Mouse (Mus musculus): ENCODE measurements around the gene Sec23a. TPM values are rescaled to one million over a fixed set of nuclear protein-coding genes. Genes with fewer than 3 reads are reported as not detected.
"Not testable (repeated sequence)": the region's sequence is repeated elsewhere in the genome, so short reads cannot be mapped to it uniquely, and the experiment has no call there.

The Sec23a gene
- total RNA-seq, 2 experiments from 2014 or later, result 45.3 to 45.6 TPM

DNA sequence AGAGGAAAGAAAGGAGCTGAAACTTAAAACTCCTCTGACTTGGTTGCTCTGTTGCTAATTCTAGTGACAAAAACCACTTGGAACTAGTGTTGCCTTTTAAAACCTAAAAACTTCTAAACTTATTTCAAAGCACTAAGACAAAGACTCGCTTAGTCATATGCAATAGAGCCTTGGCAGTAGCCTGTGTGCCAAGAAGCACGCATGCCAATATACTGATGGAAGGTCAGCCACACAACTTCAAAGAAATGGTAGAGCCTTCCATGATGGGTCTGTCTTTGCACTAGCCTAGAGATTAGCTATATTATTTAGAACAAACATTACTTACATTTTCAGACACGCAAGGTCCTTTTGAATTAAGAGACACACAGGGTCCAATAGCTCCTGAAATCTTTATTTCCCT, 26.1 kb downstream of the Sec23a start:
- peak; percentile 35 for DNase-seq

DNA sequence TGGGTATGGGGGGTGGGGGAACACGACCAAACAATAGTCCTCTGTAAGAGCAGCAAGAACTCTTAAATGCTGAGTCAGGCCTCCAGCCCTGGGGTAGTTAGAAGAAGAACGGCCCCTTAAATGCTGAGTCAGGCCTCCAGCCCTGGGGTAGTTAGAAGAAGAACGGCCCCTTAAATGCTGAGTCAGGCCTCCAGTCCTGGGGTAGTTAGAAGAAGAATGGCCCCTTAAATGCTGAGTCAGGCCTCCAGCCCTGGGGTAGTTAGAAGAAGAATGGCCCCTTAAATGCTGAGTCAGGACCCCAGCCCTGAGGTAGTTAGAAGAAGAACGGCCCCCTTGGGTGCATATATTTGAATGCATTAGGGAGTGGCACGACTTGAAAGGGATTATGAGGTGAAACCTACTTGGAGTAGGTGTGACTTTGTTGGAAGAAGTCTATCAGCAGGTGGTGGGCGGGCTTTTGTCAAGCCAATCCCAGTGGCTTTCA, 30.6 kb downstream of the Sec23a start:
- DNase-seq, result not testable (repeated sequence)

DNA sequence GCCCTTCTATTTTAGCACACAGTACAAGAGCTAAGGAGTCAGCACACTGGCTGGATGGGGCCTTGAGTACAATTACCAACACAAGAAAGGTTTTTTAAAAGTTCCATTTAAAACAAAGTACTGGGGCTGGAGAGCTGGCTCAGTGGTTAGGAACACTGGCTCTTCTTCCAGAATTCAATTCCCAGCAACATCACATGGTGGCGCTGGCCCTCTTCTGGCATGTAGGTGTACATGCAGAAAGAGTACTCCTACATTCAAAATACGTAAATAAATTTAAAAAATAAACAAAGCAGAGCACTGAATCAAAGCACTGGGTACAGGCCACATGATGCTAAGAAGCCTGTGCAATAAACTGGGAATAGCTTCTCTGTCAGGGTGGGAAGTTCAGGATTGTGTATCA, 34.9 kb downstream of the Sec23a start:
- DNase-seq, result peak; percentile 22

DNA sequence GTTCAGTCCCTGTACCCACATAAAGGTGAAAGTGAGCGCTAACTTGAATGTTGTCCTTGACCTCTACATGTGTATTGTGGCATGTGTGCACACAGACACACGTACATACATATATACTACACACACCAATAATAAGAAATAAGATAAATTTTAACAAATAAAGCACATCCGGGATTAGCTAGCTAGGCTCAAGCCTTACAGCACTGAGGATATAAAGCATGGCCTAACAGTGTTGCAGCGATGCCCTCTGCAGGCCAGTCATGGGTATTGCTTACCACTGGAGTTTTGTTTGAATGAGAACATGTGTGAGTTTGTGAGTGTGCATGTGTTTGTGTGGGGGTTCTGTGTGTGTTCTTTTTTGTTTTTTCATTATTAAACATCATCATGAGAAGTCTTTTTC, 47.2 kb downstream of the Sec23a start:
- peak; percentile 17 for DNase-seq

DNA sequence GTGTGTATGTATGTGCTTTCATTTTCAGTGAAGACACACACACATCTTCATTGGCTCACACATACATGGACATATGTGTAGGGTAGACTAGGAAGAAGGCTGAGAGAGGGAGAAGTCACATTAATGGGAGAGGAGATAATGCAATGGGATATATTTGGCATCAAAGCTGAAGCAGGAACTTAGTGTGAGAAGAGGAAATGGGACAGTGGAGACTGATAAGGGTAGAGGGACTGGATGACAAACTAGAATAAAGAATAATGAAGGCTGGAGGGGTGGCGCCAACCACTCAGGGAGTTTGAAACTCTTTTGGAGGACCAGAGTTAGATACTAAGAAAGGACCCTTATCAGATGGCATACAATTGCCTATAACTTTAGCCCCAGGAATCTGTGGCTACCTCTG, 51.0 kb downstream of the Sec23a start:
- no peak for DNase-seq

DNA sequence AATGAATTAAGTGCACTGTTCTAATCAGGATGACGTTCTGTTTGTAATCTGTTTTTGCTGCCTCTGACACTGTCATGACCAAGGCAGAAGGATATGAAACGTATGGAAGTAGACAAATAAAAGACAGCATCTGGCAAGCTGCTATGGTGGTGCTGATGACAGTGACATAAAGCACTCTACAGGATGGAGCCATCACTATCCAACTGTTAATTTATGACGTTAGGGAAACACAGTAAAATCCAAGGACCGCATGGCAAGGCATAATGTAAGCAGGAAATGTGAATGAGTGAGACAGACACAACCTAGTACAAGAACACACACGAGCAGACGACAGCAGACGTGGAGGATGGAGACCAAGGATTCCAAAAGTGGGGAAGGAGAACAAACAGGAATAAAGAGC, 55.2 kb downstream of the Sec23a start:
- DNase-seq, result no peak

DNA sequence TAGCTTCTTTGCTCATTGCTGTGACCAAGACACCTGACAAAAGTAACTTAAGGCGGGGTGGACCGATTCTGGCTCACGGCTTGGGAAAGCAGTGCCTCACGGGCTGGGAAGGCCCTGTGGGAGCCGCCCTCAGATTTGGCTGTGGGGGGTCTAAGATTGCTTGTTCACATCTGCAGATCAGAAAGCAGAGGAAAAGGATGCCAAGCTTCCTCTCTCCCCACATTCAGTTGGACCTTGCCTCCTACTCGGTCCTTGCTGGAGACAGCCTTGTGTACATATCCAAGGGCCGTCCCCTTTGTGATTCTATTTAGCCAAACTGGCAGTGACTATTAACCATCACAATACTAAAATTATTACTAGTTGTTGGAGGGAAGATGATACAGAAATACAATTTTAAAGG, 55.7 kb downstream of the Sec23a start:
- no peak for DNase-seq

DNA sequence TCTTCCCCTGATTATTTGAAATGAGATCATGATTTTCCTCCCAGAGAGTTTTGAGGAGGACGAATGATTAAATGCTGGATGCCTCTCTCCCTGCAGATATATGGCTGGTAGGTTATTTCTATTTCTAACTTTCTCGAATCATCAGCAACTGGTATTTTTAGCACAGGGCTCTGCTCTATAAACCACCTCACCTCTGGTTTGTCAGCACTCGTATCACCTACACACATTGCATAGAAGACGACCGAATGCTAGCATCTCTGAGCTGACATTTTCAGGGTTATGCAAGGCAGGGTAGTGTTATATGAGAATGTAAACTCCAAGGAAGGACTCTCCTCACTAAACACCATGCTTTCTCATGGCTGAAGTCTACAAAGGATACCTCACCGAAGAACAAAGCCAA, 63.9 kb downstream of the Sec23a start:
- DNase-seq, result no peak

DNA sequence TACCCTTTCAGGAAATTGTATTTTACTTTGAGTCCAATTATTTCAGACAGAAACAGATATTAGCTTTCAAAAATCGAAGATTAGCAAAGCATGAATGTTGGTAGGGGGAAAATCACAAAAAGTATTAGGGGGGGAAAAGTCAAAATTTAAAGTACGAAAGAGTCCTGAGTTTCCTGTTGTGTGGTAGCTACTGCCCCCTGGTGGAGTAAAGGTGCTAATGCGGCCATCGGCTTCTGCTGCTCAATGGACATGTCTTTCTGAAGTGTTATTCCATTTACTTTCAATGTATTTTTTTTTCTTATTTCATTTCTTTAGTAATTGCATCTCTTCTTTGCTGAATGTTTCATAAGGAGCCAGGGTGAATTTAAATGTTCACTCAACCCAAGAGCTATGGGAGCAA, 64.6 kb downstream of the Sec23a start:
- DNase-seq, result peak; percentile 69

DNA sequence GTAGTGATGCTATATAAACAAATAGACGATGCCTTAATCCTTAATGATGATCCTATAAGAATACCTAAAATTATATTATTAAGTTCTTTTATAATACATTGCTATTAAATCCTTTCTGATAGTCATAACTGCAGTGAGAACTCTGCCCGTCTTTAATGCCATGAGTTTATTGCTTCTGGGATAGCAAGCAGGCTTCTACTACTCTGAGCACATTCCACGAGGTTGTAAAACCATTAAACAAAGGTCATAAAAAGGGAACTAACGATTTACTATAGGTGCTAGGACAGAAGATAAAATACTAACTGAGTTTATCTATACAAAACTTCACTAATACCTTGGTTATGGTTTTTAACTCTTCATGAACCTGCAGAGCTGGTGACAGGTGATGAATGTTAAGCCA, 69.3 kb downstream of the Sec23a start:
- DNase-seq, result no peak

DNA sequence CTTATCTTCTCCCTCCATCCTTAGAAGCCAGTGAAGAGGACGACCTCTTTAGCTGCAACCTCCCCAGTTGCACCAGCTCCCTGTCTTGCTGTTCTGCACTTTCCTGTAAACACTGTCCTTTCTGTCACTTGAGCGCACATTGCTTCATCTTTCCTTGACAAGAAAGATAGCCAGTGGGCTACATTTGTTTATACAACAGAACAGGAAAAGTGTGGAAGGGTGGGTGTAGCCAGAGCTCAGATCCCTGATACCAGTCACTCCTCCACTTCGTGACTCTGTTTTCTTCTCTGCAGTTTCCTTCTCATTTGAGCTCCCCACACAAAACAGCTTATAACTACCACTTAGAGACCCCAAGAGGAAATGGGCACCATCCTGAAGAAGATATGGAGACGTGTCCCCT, 77.2 kb downstream of the Sec23a start:
- DNase-seq, result no peak

DNA sequence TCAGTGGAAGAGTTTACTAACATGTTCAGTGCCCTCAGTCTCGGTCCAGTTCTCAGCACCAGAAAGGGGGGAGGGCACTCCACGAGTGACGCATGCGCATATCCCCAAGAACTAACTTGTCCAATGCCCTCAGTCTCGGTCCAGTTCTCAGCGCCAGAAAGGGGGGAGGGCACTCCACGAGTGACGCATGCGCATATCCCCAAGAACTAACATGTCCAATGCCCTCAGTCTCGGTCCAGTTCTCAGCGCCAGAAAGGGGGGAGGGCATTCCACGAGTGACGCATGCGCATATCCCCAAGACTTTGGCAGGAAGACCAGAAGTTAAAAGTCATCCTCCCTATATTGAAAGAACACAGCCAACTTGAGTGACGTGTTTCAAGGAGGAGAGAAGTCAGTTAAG, 86.8 kb downstream of the Sec23a start:
- no peak for DNase-seq

DNA sequence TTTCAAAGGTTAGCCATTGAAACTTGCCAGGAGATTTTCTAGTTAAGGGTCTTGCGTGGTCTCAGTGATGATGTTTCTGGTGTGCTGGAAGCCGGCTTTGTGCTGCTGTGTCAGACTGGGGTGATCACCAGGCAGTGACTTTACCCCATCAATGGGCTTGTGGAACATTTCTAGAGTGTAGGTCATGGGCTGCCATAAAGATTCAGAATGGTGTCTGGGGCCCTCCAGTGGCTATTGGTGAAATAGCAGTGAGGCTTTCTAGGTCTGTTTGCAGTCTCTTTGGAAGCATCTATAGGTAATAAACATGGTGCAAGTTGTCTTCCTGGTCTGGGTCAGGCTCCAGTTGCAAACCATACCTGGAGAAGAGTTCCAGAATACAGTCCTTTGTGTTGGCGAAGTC, 87.8 kb downstream of the Sec23a start:
- peak; percentile 45 for DNase-seq

DNA sequence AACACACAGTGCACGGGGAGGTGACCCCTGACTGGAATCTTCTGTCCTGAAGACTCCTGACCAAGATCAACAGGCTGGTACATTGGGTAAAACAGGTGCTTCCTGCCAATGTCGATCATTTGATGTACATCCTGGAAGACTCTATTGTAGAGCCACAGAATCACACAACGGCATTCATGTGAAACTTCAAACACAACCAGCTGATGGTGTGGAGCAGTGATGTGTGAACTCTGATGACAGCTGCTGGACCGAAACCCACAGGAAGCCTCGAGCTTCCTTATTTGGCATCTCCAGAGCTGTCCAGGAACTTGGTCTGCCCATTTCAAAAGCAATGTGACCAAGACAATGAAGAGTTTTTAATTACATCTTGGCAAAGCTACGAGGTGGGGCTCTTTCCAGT, 91.0 kb downstream of the Sec23a start:
- DNase-seq, result no peak

DNA sequence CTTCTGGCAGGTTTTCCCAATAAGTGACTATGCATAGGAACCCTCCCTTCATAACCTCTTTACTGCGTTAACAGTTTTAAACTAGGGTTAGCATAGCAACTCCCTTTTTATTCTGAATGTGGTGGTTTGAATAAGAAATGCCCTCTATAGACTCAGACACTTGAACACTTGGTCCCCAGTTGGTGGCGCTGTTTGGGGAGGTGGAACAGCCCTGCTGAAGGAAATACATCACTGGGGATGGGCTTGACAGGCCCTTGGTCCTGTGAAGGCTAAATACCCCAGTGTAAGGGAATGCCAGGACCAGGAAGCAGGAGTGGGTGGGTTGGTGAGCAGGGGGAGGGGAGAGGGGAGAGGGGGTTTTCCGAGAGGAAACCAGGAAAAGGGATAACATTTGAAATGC, 92.3 kb downstream of the Sec23a start:
- no peak for DNase-seq

DNA sequence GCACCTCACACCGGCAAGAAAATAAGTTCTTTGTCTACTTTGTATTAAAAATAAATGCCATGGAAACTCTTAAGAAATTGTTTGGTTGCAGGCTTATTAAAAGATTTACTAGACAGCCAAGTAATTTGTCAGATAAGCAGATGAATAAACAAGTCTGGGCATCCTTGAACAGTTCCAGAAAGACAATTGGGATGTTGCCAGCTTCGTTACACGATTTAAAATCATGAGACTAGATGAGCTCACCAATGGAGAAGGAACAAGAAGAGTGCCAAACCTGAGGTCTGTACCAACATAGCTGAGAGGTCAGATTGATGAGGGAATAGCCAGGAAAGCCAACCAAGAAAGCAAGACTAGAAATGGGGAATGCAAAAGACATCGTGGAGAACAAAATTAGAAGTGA, 102.0 kb downstream of the Sec23a start:
- DNase-seq, result no peak

Other genes with a start within 250 kb of the Sec23a start
- gene Gemin2, start 1.4 kb upstream of the Sec23a start, total RNA-seq (2021), result 10 to 100 TPM; 11.1 to 13.5 TPM
- 10 to 100 TPM; 83.3 to 85.0 TPM for gene Trappc6b, start 49.5 kb upstream of the Sec23a start, total RNA-seq (2021)
- 10 to 100 TPM; 33.8 to 50.0 TPM for gene Pnn, start 54.9 kb upstream of the Sec23a start, total RNA-seq (2021)
- 10 to 100 TPM; 86.8 to 88.6 TPM for gene Mia2, start 83.8 kb upstream of the Sec23a start, total RNA-seq (2021)
- gene Fbxo33, start 207.7 kb upstream of the Sec23a start, total RNA-seq (2021), result 10 to 100 TPM; 21.1 to 22.0 TPM

All from adrenal gland, postnatal 10 days (tissue).